Mouse (Mus musculus) bone marrow macrophage, adult 2 months (primary cell): ENCODE measurements around the gene Adam21.

Experiments
- CTCF ChIP-seq: IDR thresholded peaks from 2 replicates; pipeline ENCODE4 v1.5.1; 2012; ENCODE audit warnings: low read depth, mild to moderate bottlenecking, low read length, moderate library complexity
- POLR2A ChIP-seq: IDR thresholded peaks from 2 replicates; pipeline ENCODE4 v1.6.1; 2012; ENCODE audit warnings: mild to moderate bottlenecking, low read depth, low read length, borderline replicate concordance

- TF ChIP-seq CTCF, result no peak
- no peak for TF ChIP-seq POLR2A
Measured at GRCm38 (mm10) chr12:81567931-81568330, 343 bp downstream of the Adam21 start.
